21 mouse cellular contexts compared by ENCODE assay signal in the genomic region with DNA sequence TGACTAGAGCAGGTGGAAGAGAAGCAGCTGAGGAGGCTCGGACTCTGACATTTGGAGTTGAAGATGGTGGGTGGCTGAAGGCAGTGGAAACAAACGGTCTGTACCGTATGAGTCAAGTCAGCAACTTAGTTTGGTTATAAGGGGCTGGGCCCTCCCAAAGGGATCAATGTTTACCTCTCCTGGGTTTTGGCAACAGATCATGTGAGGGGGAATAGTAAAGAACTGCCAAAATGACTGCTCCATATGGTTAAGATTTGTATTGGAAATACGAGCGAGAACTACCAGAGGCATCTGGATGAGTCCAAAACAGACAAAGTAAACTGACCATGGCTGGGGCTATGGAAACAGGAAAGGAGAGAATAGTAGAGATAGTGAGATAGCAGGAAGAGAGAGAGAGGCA.
DNase-seq lines count a peak whose midpoint lies in the region; ATAC-seq and TF ChIP-seq lines count a peak whose summit lies in the region.
"Had no signal": no experiment of that assay in that cellular context is flagged by ENCODE, and none has a peak within 500 bp of the region (broad histone marks: within the 10 kb centered on the region; RNA-seq: fewer than 3 reads in every experiment).

No protein-coding gene starts in this region.

- H3K4me1 ChIP-seq in embryonic facial prominence, embryonic 14.5 days (ENCODE audit: control insufficient read depth, insufficient read depth, low read length) = peaks cover 5% of the 10 kb centered on the region
- 0 out of 2 replicates have a peak, but pooled peaks cover 4% of the 10 kb centered on the region for H3K4me1 ChIP-seq in embryonic facial prominence, embryonic 10.5 days
- H3K4me1 ChIP-seq: forebrain, embryonic 13.5 days; forebrain, embryonic 15.5 days had no signal

- H3K4me2 ChIP-seq in embryonic facial prominence, embryonic 14.5 days (ENCODE audit: low read depth, low read length) = no peak overlapping the region
- H3K4me2 ChIP-seq in myocyte (ENCODE audit: low read depth) = no peak overlapping the region
- H3K4me2 ChIP-seq: embryonic facial prominence, embryonic 13.5 days; forebrain, embryonic 13.5 days; forebrain, embryonic 15.5 days had no signal

- 56% methylated on average over 5 of the region's 5 CpGs for WGBS in embryonic facial prominence, embryonic 14.5 days
- WGBS in embryonic facial prominence, embryonic 10.5 days = 89% methylated on average over 5 of the region's 5 CpGs

- no peak overlapping the region for H3K4me3 ChIP-seq in embryonic facial prominence, embryonic 14.5 days (ENCODE audit: low read depth, low read length)
- H3K4me3 ChIP-seq in embryonic facial prominence, embryonic 10.5 days = no peak overlapping the region
- H3K4me3 ChIP-seq in myocyte = no peak overlapping the region
- H3K4me3 ChIP-seq: embryonic facial prominence, embryonic 13.5 days; forebrain, embryonic 13.5 days; forebrain, embryonic 15.5 days had no signal

- H3K27me3 ChIP-seq in embryonic facial prominence, embryonic 14.5 days (replicated peaks; ENCODE audit: control insufficient read depth, insufficient read depth, low read length) = no peaks in the 10 kb centered on the region
- H3K27me3 ChIP-seq in embryonic facial prominence, embryonic 10.5 days (replicated peaks; ENCODE audit: low read depth, poor library complexity, severe bottlenecking) = no peaks in the 10 kb centered on the region
- H3K27me3 ChIP-seq in myocyte (ENCODE audit: control insufficient read depth, insufficient read depth, insufficient read length) = no peaks in the 10 kb centered on the region
- H3K27me3 ChIP-seq: CH12.LX; embryonic facial prominence, embryonic 13.5 days; forebrain, embryonic 13.5 days; forebrain, embryonic 15.5 days had no signal

- no peak overlapping the region for H3K9ac ChIP-seq in embryonic facial prominence, embryonic 14.5 days (ENCODE audit: low read depth, low read length)
- H3K9ac ChIP-seq: embryonic facial prominence, embryonic 13.5 days; forebrain, embryonic 13.5 days; forebrain, embryonic 15.5 days; forebrain, postnatal 0 days had no signal

- no peak overlapping the region for H3ac ChIP-seq in myocyte (ENCODE audit: control insufficient read depth, insufficient read length)

- H3K9me3 ChIP-seq in embryonic facial prominence, embryonic 14.5 days (ENCODE audit: control insufficient read depth, low read length) = no peaks in the 10 kb centered on the region
- H3K9me3 ChIP-seq in embryonic facial prominence, embryonic 10.5 days = no peaks in the 10 kb centered on the region
- H3K9me3 ChIP-seq: embryonic facial prominence, embryonic 13.5 days; forebrain, embryonic 13.5 days; forebrain, embryonic 15.5 days; G1E had no signal

- DNase-seq in embryonic facial prominence, embryonic 14.5 days (ENCODE audit: low spot score) = peak; percentile 59
- DNase-seq in embryonic facial prominence, embryonic 10.5 days (ENCODE audit: low spot score) = no peak
- peak; percentile 63 for DNase-seq in NIH3T3 (ENCODE audit: low read depth)
- DNase-seq: adrenal gland, adult 2 months; adrenal gland, postnatal 10 days; adrenal gland, postnatal 25 days; B cell, adult 2 months; cerebellum, adult 11-12 months; cerebellum, adult 2 months; cerebellum, adult 9-10 months; cerebellum, postnatal 10 days; cerebellum, postnatal 25 days; forebrain, postnatal 0 days had no signal

- no peak for TF ChIP-seq POLR2A in myocyte (IDR thresholded peaks at IDR 0.05; ENCODE audit: insufficient read length, low read depth)

- ATAC-seq in embryonic facial prominence, embryonic 14.5 days (ENCODE audit: low read depth) = peak; percentile 12; the same call in 1 of the 2 replicates
- no peak for ATAC-seq in monocyte, adult 5-6 weeks (replicated peaks; ENCODE audit: insufficient number of reproducible peaks, low FRiP score, low TSS enrichment, poor library complexity, severe bottlenecking)
- ATAC-seq: CD4-positive, CD25-positive, alpha-beta regulatory T cell, adult 4 months; forebrain, embryonic 13.5 days; forebrain, embryonic 15.5 days; forebrain, postnatal 0 days had no signal

- no peak overlapping the region for H3K27ac ChIP-seq in embryonic facial prominence, embryonic 14.5 days (replicated peaks; ENCODE audit: low read depth, low read length)
- H3K27ac ChIP-seq in embryonic facial prominence, embryonic 10.5 days (replicated peaks) = no peak overlapping the region
- H3K27ac ChIP-seq: embryonic facial prominence, embryonic 13.5 days; forebrain, embryonic 13.5 days; forebrain, embryonic 15.5 days had no signal

- H3K36me3 ChIP-seq in embryonic facial prominence, embryonic 14.5 days (ENCODE audit: control insufficient read depth, insufficient read depth, low read length) = no peaks in the 10 kb centered on the region
- H3K36me3 ChIP-seq in embryonic facial prominence, embryonic 10.5 days (replicated peaks) = no peaks in the 10 kb centered on the region
- H3K36me3 ChIP-seq in myocyte (ENCODE audit: control insufficient read depth, insufficient read depth) = no peaks in the 10 kb centered on the region
- H3K36me3 ChIP-seq: embryonic facial prominence, embryonic 13.5 days; forebrain, embryonic 15.5 days; G1E had no signal

- H3K79me2 ChIP-seq in myocyte (ENCODE audit: control insufficient read depth, insufficient read depth) = no peaks in the 10 kb centered on the region

TF ChIP-seq in myocyte, 11 proteins besides CTCF, POLR2A, EP300 and RAD21:
- no peak for TF ChIP-seq CEBPB (IDR thresholded peaks at IDR 0.05; ENCODE audit: insufficient read depth, poor library complexity, severe bottlenecking)
- TF ChIP-seq MYOD1 (IDR thresholded peaks at IDR 0.05; ENCODE audit: control insufficient read depth in 1 of 3, insufficient read length in 2 of 3, low read depth in 2 of 3) = peak in 2 of 3 experiments; percentile 14 to 35
- no peak for TF ChIP-seq E2F4 (IDR thresholded peaks at IDR 0.05; ENCODE audit: insufficient read depth)
